Mouse (Mus musculus) liver, embryonic 16.5 days (tissue): ENCODE measurements around the gene Cdh24. TPM values are rescaled to one million over a fixed set of nuclear protein-coding genes. Genes with fewer than 3 reads are reported as not detected.

Experiments
- ATAC-seq: fragments of 200-750 bp; cut with Nextera tagmentation; 2 replicates; pipeline ENCODE4 v1.8.0; 2017; ENCODE audit warnings: low read depth, mild to moderate bottlenecking, moderate number of reproducible peaks, moderate library complexity
- H3K27ac ChIP-seq: fragments of 300-500 bp; sonication (generic); 2 replicates; pipeline ENCODE4 v1.5.1; 2014; ENCODE audit warnings: mild to moderate bottlenecking, low read length
- H3K27me3 ChIP-seq: fragments of 300-500 bp; sonication (generic); 2 replicates; pipeline ENCODE4 v1.6.1; 2014; ENCODE audit warnings: low read depth, low read length, mixed read lengths; ENCODE audit not compliant: control insufficient read depth, insufficient read depth
- H3K36me3 ChIP-seq: fragments of 300-500 bp; sonication (generic); 2 replicates; pipeline ENCODE4 v1.6.1; 2014; ENCODE audit warnings: mild to moderate bottlenecking; ENCODE audit not compliant: control insufficient read depth, insufficient read depth
- H3K4me1 ChIP-seq: fragments of 300-500 bp; sonication (generic); 2 replicates; pipeline ENCODE4 v1.6.1; 2014; ENCODE audit warnings: low read depth, low read length, mixed read lengths; ENCODE audit not compliant: control insufficient read depth
- H3K4me2 ChIP-seq: fragments of 300-500 bp; sonication (generic); 2 replicates; pipeline ENCODE4 v1.6.1; 2014; ENCODE audit warnings: low read depth, low read length, mixed read lengths
- H3K4me3 ChIP-seq: fragments of 300-500 bp; sonication (generic); 2 replicates; pipeline ENCODE4 v1.5.1; 2014; ENCODE audit warnings: low read depth, mild to moderate bottlenecking, low read length
- H3K9ac ChIP-seq: fragments of 300-500 bp; sonication (generic); 2 replicates; pipeline ENCODE4 v1.6.1; 2014; ENCODE audit warnings: low read depth, low read length
- H3K9me3 ChIP-seq: fragments of 300-500 bp; sonication (generic); replicated peaks from 2 replicates; pipeline ENCODE4 v1.6.1; 2016; ENCODE audit warnings: low read length; ENCODE audit not compliant: control insufficient read depth
- WGBS: fragments of 180-500 bp; shearing (Covaris S2); extraction: QIAGEN DNeasy Blood & Tissue Kit; methylation state at CpG from one replicate; pipeline ENCODE4 v1.1.7; 2014; ENCODE audit not compliant: insufficient replicate concordance; 5-methylcytosine and 5-hydroxymethylcytosine counted together
- polyA plus RNA-seq: library from polyadenylated mRNA; unstranded; fragments of >200 nt; fragmentation: Nextera tagmentation; extraction: Ambion mirVana; gene quantifications from 2 replicates; pipeline ENCODE4 v1.2.1, GENCODE M21; 2015

The Cdh24 gene
- polyA plus RNA-seq, 1 experiment from 2014 or later = 0.25 TPM

- H3K36me3 ChIP-seq = peaks cover 79% of the 10 kb centered on the region
- H3K9me3 ChIP-seq = no peaks in the 10 kb centered on the region
- no peak overlapping the region for H3K27ac ChIP-seq
- no peak overlapping the region for H3K4me3 ChIP-seq
- no peak for ATAC-seq
- no peak overlapping the region for H3K9ac ChIP-seq
- no peak overlapping the region for H3K4me2 ChIP-seq
- 93% methylated on average over 8 of the region's 8 CpGs for WGBS
- no peaks in the 10 kb centered on the region for H3K27me3 ChIP-seq
- peaks cover 9% of the 10 kb centered on the region for H3K4me1 ChIP-seq
Measured at GRCm38 (mm10) chr14:54646898-54647636, 5.9 kb upstream of the Cdh24 start.

DNA sequence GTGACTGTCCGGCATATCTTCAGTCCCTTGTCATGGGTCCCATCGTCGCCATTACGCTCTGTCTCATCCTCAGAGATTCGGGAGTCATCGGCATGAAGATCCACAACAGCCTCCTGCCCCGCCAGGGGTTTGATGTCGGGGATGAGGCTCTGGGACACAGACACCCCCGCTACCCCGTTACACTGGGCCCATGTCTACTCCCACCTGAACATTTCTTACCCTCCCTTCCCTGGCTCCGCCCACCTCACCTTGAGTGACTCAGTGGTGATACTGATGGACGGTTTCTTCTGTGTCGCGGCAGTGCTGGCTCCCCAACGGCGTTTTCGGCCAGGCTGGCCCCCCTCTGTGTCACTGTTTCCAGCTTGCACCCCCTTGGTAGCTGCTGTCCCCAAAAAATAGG, 5.3 kb upstream of the Cdh24 start:
- 94% methylated on average over 17 of the region's 17 CpGs for WGBS

DNA sequence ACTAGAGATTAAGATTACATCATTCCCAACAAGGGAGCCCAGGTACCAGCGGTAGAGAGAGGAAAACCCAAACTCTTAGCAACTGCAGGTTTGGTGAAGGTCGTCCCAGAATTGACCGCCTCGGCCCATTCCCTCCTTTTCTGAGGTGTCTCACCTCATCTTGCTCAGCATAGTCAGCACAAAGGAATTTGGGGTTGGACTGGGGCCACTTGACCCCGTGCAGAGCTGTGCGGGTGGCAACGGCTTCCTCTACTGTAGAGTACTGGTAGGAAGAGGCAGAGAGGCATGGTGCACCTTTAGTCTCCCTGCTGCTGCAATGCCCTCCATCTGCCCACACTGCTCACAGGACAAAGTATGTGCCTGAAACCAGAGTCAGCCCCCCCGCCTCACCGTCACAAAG, 3.1 kb upstream of the Cdh24 start:
- peaks cover 7% of the 10 kb centered on the region; the same call in 1 of the 2 replicates for H3K4me1 ChIP-seq
- ATAC-seq = no peak
- H3K9me3 ChIP-seq = no peaks in the 10 kb centered on the region
- no peak overlapping the region for H3K27ac ChIP-seq
- peaks cover 15% of the 10 kb centered on the region for H3K27me3 ChIP-seq
- WGBS = 88% methylated on average over 9 of the region's 9 CpGs
- H3K36me3 ChIP-seq = peaks cover 59% of the 10 kb centered on the region
- no peak overlapping the region for H3K9ac ChIP-seq
- H3K4me3 ChIP-seq = no peak overlapping the region
- no peak overlapping the region for H3K4me2 ChIP-seq

More for the DNA sequence above, 5.3 kb upstream of the Cdh24 start:
- Histone ChIP-seq H3K27ac (no peak overlapping the region), H3K4me3 (no peak overlapping the region), H3K9ac (no peak overlapping the region), H3K9me3 (no peaks in the 10 kb centered on the region), H3K4me1 (peaks cover 5% of the 10 kb centered on the region; the same call in 1 of the 2 replicates), H3K4me2 (no peak overlapping the region), H3K36me3 (peaks cover 77% of the 10 kb centered on the region), H3K27me3 (no peaks in the 10 kb centered on the region)
- no peak for ATAC-seq

DNA sequence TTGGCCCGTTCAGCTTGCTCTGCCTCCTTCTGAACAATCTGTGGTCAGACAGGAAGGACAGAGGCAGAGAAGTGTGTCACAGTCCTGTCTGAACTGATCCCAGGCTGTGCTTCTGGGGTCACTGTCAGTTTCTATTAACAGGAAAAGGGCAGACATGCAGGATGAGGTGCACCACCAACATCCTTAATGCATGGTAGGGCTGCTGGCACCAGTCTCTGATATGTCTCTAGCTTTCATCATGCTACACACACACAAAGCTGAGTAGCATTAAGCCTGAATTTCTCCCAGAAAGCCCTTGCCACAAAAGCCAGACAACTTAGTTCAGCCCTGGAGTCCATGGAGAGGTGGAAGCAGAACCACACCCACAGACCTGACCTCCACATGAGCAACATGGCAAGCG, 1.8 kb upstream of the Cdh24 start:
- no peak for ATAC-seq
- 80% methylated on average over 2 of the region's 2 CpGs for WGBS
- Histone ChIP-seq H3K27me3 (peaks cover 19% of the 10 kb centered on the region), H3K36me3 (peaks cover 52% of the 10 kb centered on the region), H3K27ac (no peak overlapping the region), H3K9me3 (no peaks in the 10 kb centered on the region), H3K4me3 (no peak overlapping the region), H3K9ac (no peak overlapping the region), H3K4me1 (peaks cover 7% of the 10 kb centered on the region; the same call in 1 of the 2 replicates), H3K4me2 (no peak overlapping the region)

DNA sequence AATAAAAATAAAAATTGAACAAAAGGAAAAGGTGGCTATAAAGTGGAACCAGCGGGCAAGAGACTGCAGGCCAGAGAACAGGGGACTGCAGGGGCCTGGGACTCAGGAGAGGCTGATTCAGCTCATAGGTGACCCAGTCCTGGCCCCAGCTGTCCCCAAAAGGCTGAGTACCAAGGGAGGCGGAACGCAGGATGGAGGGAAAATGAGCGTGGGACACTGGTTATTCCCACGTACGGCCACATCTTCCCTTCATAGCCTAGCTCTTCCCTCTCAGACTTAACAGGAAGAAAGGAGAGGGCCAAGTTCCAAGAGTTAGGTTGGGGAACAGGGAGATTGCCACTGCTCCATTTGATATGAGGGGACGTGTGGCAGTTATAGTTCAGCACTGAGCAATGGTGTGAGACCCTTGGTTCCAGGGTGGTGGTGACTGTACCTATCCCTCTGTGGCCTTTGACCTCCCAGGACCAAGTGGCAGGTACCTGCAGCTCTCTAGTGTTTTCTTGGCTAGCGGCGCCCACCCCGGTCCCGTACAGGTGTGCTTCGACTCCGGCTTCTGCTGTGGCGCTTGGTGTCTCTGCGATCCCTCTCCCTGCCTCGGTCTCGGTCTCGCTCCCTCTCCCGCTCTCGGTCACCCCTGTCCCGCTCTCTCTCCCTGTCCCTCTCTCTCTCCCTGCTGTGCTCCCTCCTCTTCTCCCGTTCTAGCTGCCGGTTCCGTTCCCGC, 1.2 kb upstream of the Cdh24 start:
- no peak for ATAC-seq
- no peak overlapping the region for H3K27ac ChIP-seq
- H3K4me1 ChIP-seq = peaks cover 7% of the 10 kb centered on the region; the same call in 1 of the 2 replicates
- H3K4me3 ChIP-seq = no peak overlapping the region
- 86% methylated on average over 25 of the region's 25 CpGs for WGBS
- H3K9me3 ChIP-seq = no peaks in the 10 kb centered on the region
- peaks cover 19% of the 10 kb centered on the region for H3K27me3 ChIP-seq
- peaks cover 47% of the 10 kb centered on the region for H3K36me3 ChIP-seq
- no peak overlapping the region for H3K4me2 ChIP-seq
- H3K9ac ChIP-seq = no peak overlapping the region

DNA sequence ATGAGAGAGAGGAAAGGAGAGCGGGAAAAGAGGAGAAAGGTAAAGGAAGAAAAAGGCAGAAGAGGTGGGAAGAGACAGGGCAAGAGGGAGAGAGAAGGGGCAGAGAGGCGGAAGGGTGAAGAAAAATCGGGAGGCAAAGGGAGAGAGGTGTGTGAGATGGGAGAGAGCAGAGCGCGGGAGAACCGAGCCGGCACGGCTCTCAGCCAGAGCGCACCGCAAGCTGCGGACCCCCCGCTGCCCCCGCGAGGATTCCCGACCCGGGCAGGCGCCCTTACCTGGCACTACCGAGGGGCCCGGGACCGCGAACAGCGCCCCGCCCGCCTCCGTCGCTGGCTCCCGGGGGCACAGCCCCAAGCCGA, 239 bp downstream of the Cdh24 start, which contains the start of gene Gm17606:
Gene Gm17606 (plus strand): TSS at position 7 of the 359 bp plus-strand sequence.
- H3K36me3 ChIP-seq = peaks cover 37% of the 10 kb centered on the region
- under 1% methylated on average over 28 of the region's 28 CpGs for WGBS
- H3K4me3 ChIP-seq = peak within 1 kb of the TSS; percentile 62
- H3K9me3 ChIP-seq = no peaks in the 10 kb centered on the region
- peaks cover 19% of the 10 kb centered on the region for H3K27me3 ChIP-seq
- H3K4me1 ChIP-seq = peaks cover 7% of the 10 kb centered on the region; the same call in 1 of the 2 replicates
- peak within 1 kb of the TSS; percentile 79 for H3K4me2 ChIP-seq
- no peak within 1 kb of the TSS for H3K27ac ChIP-seq
- peak within 1 kb of the TSS; percentile 76 for H3K9ac ChIP-seq
- no peak for ATAC-seq

- Histone ChIP-seq H3K4me3 (no peak overlapping the region), H3K9me3 (no peaks in the 10 kb centered on the region), H3K27ac (no peak overlapping the region), H3K4me1 (peaks cover 7% of the 10 kb centered on the region; the same call in 1 of the 2 replicates), H3K27me3 (peaks cover 19% of the 10 kb centered on the region), H3K4me2 (no peak overlapping the region), H3K36me3 (peaks cover 29% of the 10 kb centered on the region), H3K9ac (no peak overlapping the region)
- no peak for ATAC-seq
- WGBS = 48% methylated on average over 4 of the region's 4 CpGs
Measured at GRCm38 (mm10) chr14:54640121-54640520, 1.0 kb downstream of the Cdh24 start.

DNA sequence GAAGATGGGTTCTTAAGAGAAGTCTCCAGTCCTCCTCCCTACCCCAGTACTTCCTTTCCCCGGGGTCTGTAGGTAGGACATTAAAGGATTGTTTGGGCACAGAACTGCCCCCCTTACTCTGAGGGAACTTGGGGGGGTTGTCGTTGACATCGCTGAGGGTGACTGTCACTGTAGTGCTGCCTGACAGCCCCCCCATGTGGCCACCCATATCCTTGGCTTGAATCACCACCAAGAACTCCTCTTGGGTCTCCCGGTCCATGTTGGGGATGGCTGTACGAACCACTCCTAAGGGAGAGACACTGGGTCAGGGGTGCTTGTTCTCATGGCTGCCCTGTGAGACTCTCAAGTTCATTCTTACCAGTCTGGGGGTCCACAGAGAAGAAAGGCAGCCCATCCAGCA, 3.0 kb downstream of the Cdh24 start:
- Histone ChIP-seq H3K4me3 (no peak overlapping the region), H3K27ac (no peak overlapping the region), H3K27me3 (peaks cover 19% of the 10 kb centered on the region), H3K4me1 (peaks cover 7% of the 10 kb centered on the region; the same call in 1 of the 2 replicates), H3K4me2 (no peak overlapping the region), H3K9ac (no peak overlapping the region), H3K9me3 (no peaks in the 10 kb centered on the region), H3K36me3 (peaks cover 10% of the 10 kb centered on the region)
- ATAC-seq = no peak
- 69% methylated on average over 5 of the region's 5 CpGs for WGBS

DNA sequence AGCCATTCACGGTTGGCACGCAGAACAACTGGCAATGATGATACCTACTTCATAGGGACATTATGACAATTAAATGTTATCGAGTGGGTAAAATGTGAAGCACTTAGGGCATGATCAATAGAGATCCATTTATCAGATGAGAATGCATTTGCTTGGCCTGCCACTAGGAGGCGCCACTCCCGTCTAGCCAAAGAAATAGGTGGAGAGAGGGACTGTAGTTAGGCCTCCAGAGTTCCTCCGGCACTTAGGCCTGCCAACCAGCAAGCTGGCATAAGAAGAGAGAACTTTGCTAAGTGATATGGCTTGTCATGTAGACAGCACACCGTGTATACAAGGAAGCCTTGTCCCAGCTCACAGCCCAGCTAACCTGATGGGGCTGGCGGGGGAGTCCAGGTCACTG, 4.2 kb downstream of the Cdh24 start:
- Histone ChIP-seq H3K27ac (no peak overlapping the region), H3K36me3 (no peaks in the 10 kb centered on the region), H3K4me3 (no peak overlapping the region), H3K9me3 (no peaks in the 10 kb centered on the region), H3K4me1 (peaks cover 7% of the 10 kb centered on the region; the same call in 1 of the 2 replicates), H3K4me2 (no peak overlapping the region), H3K9ac (no peak overlapping the region), H3K27me3 (peaks cover 19% of the 10 kb centered on the region)
- WGBS = 38% methylated on average over 8 of the region's 8 CpGs
- ATAC-seq = no peak
